Mouse (Mus musculus): ENCODE results near the gene Rev1. TPM values are rescaled to one million over a fixed set of nuclear protein-coding genes. Genes with fewer than 3 reads are reported as not detected.

Rev1 gene
- polyA plus RNA-seq, 1 experiment from 2014 or later = 27.7 TPM

DNA sequence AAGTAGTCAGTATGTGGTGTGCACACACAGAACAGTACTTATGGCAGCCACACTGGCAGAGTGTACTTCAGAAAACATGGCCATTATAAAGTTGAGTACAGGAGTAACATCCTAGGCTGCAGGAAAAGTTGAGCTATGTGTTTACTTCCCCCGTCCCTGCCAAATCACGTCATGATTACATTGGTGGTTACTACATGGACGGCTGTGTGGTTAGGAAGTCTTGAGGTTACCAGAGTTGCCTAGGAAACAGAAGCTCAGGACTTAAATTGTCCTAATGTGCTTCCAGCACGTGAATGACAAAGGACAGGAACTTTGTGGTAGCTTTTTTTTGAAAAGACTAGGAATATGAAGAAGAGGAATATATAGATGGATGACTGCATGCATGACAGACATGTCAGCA lies 80.0 kb downstream of the Rev1 start:
- DNase-seq (ENCODE audit: low spot score) (peak; percentile 14), ATAC-seq (ENCODE audit: low read depth) (peak; percentile 38; the same call in 1 of the 2 replicates)
- Histone ChIP-seq H3K27ac (replicated peaks; ENCODE audit: low read depth, low read length) (no peak overlapping the region), H3K9me3 (ENCODE audit: control insufficient read depth, low read length) (no peaks in the 10 kb centered on the region), H3K4me1 (ENCODE audit: control insufficient read depth, insufficient read depth, low read length) (no peaks in the 10 kb centered on the region), H3K27me3 (replicated peaks; ENCODE audit: control insufficient read depth, insufficient read depth, low read length) (no peaks in the 10 kb centered on the region), H3K4me3 (ENCODE audit: low read depth, low read length) (no peak overlapping the region), H3K9ac (ENCODE audit: low read depth, low read length) (no peak overlapping the region), H3K36me3 (ENCODE audit: control insufficient read depth, insufficient read depth, low read length) (peaks cover 98% of the 10 kb centered on the region), H3K4me2 (ENCODE audit: low read depth, low read length) (no peak overlapping the region)
- 65% methylated on average over 4 of the region's 4 CpGs for WGBS

DNA sequence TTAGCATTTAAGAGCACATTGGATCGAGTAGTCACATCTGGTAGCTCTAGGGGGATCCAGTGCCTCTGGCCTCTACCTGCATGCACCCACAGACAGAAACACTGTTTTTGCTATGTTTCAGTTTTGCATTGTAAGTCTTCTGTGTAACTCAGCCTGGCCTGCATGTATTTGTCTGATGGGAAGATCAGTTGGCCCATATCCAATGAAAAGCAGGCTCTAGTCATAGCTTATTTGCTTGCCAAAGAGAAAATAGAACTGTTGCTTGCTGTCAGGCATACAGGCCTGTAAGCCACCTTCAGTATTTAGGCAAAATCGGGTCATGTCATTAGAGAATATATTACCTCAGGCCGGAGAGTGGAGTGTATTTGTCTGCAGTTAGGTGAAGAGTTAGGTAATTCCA lies 81.5 kb downstream of the Rev1 start:
- no peak for DNase-seq (ENCODE audit: low spot score)
- no peaks in the 10 kb centered on the region for H3K4me1 ChIP-seq (ENCODE audit: control insufficient read depth, insufficient read depth, low read length)
- 94% methylated on average over 3 of the region's 3 CpGs for WGBS
- H3K4me2 ChIP-seq (ENCODE audit: low read depth, low read length) = no peak overlapping the region
- peaks cover 94% of the 10 kb centered on the region for H3K36me3 ChIP-seq (ENCODE audit: control insufficient read depth, insufficient read depth, low read length)
- H3K4me3 ChIP-seq (ENCODE audit: low read depth, low read length) = no peak overlapping the region
- ATAC-seq (ENCODE audit: low read depth) = no peak
- H3K27me3 ChIP-seq (replicated peaks; ENCODE audit: control insufficient read depth, insufficient read depth, low read length) = no peaks in the 10 kb centered on the region
- H3K9ac ChIP-seq (ENCODE audit: low read depth, low read length) = no peak overlapping the region
- H3K9me3 ChIP-seq (ENCODE audit: control insufficient read depth, low read length) = no peaks in the 10 kb centered on the region
- no peak overlapping the region for H3K27ac ChIP-seq (replicated peaks; ENCODE audit: low read depth, low read length)

DNA sequence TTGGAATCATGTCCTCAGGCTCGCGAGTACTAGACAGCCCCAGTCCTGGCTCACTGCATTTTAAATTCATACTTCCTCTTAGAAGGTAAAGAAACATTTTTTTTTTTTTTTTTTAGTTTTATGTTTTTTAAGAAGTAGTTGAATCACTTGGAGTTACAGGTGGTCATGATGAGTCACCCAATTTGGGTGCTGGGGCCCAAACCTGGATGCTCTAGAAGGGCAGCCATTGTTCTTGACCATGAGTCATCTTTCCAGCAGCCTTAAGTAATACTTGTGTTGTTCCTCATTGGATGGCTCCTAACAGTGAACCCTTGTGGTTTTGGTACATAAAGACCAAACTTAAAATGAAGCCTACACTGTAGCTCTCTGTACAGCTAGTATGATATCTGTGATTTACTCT lies 90.7 kb downstream of the Rev1 start:
- no peaks in the 10 kb centered on the region for H3K27me3 ChIP-seq (replicated peaks; ENCODE audit: control insufficient read depth, insufficient read depth, low read length)
- no peak for ATAC-seq (ENCODE audit: low read depth)
- H3K4me1 ChIP-seq (ENCODE audit: control insufficient read depth, insufficient read depth, low read length) = no peaks in the 10 kb centered on the region
- no peaks in the 10 kb centered on the region for H3K9me3 ChIP-seq (ENCODE audit: control insufficient read depth, low read length)
- H3K27ac ChIP-seq (replicated peaks; ENCODE audit: low read depth, low read length) = no peak overlapping the region
- H3K9ac ChIP-seq (ENCODE audit: low read depth, low read length) = no peak overlapping the region
- no peak overlapping the region for H3K4me3 ChIP-seq (ENCODE audit: low read depth, low read length)
- DNase-seq (ENCODE audit: low spot score) = no peak
- no peak overlapping the region for H3K4me2 ChIP-seq (ENCODE audit: low read depth, low read length)
- H3K36me3 ChIP-seq (ENCODE audit: control insufficient read depth, insufficient read depth, low read length) = peaks cover 83% of the 10 kb centered on the region
- 94% methylated on average over 2 of the region's 2 CpGs for WGBS

DNA sequence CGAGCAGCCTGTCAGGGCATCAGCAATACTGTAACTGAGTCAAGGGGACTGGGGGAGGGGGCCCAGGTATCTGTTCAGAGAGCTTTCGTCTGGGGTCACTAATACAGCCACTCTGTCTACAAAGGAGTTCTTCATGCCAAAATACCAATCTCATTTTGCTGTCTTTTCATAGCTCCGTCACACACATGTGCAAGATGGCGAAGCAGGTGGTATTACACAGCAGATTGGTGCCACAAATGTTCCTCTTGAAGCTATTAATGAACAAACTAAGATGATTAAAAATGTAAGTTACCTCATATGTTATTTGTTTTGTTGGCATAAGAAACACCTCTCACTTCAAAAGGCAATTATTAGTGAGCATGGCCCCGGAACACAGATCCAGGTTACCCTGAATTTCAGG lies 92.2 kb downstream of the Rev1 start:
- H3K4me3 ChIP-seq (ENCODE audit: low read depth, low read length) = no peak overlapping the region
- peaks cover 91% of the 10 kb centered on the region for H3K36me3 ChIP-seq (ENCODE audit: control insufficient read depth, insufficient read depth, low read length)
- no peaks in the 10 kb centered on the region for H3K9me3 ChIP-seq (ENCODE audit: control insufficient read depth, low read length)
- H3K4me2 ChIP-seq (ENCODE audit: low read depth, low read length) = no peak overlapping the region
- DNase-seq (ENCODE audit: low spot score) (no peak), ATAC-seq (ENCODE audit: low read depth) (no peak)
- no peak overlapping the region for H3K9ac ChIP-seq (ENCODE audit: low read depth, low read length)
- no peaks in the 10 kb centered on the region for H3K4me1 ChIP-seq (ENCODE audit: control insufficient read depth, insufficient read depth, low read length)
- no peaks in the 10 kb centered on the region for H3K27me3 ChIP-seq (replicated peaks; ENCODE audit: control insufficient read depth, insufficient read depth, low read length)
- no peak overlapping the region for H3K27ac ChIP-seq (replicated peaks; ENCODE audit: low read depth, low read length)
- WGBS = 87% methylated on average over 5 of the region's 5 CpGs

DNA sequence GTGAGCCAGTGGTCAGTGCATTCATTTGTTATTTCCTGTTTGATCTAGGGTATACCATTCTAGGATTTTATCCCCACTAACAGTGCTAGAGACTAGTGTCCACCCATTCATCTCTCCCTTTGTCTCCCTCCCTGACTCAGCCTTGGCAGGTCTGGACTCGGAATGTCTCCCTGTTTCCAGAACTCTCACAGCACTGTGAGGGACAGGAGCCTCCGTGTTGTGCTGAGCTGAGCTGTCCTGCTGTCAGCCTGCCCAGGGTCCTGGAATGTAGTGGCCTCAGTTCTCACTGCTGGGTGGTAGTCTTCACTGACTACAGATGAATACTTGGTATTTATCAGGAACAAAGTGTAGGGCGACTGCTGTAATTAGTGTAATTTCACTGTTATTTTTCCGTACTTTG lies 94.1 kb downstream of the Rev1 start:
- ATAC-seq (ENCODE audit: low read depth) (no peak), DNase-seq (ENCODE audit: low spot score) (no peak)
- no peak overlapping the region for H3K9ac ChIP-seq (ENCODE audit: low read depth, low read length)
- no peak overlapping the region for H3K4me3 ChIP-seq (ENCODE audit: low read depth, low read length)
- H3K27ac ChIP-seq (replicated peaks; ENCODE audit: low read depth, low read length) = no peak overlapping the region
- WGBS = 88% methylated on average over 4 of the region's 4 CpGs
- no peak overlapping the region for H3K4me2 ChIP-seq (ENCODE audit: low read depth, low read length)
- no peaks in the 10 kb centered on the region for H3K27me3 ChIP-seq (replicated peaks; ENCODE audit: control insufficient read depth, insufficient read depth, low read length)
- H3K4me1 ChIP-seq (ENCODE audit: control insufficient read depth, insufficient read depth, low read length) = no peaks in the 10 kb centered on the region
- H3K9me3 ChIP-seq (ENCODE audit: control insufficient read depth, low read length) = no peaks in the 10 kb centered on the region
- H3K36me3 ChIP-seq (ENCODE audit: control insufficient read depth, insufficient read depth, low read length) = peaks cover 82% of the 10 kb centered on the region

DNA sequence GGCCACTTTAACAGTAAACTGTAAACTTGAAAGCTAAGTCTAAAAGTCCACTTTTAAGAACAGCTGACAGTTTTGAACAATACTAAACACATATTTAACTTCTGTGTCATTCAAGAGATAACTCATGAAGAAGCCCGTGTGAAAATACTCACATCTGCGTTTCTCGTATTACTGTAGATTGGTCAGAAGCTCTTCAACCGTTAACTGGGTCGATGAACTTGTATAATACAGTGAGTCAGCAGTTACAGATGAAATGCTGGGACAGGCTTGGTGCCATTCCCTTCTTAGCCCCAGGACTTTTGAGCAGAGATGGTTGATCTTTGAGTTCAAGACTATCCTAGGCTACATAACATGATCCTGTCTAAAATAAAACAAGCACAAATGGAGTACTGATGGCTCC lies 98.2 kb downstream of the Rev1 start:
- H3K9ac ChIP-seq (ENCODE audit: low read depth, low read length) = no peak overlapping the region
- WGBS = 96% methylated on average over 5 of the region's 5 CpGs
- H3K4me2 ChIP-seq (ENCODE audit: low read depth, low read length) = no peak overlapping the region
- peaks cover 51% of the 10 kb centered on the region for H3K36me3 ChIP-seq (ENCODE audit: control insufficient read depth, insufficient read depth, low read length)
- H3K4me1 ChIP-seq (ENCODE audit: control insufficient read depth, insufficient read depth, low read length) = no peaks in the 10 kb centered on the region
- H3K27ac ChIP-seq (replicated peaks; ENCODE audit: low read depth, low read length) = no peak overlapping the region
- ATAC-seq (ENCODE audit: low read depth) (no peak), DNase-seq (ENCODE audit: low spot score) (no peak)
- no peaks in the 10 kb centered on the region for H3K27me3 ChIP-seq (replicated peaks; ENCODE audit: control insufficient read depth, insufficient read depth, low read length)
- H3K9me3 ChIP-seq (ENCODE audit: control insufficient read depth, low read length) = no peaks in the 10 kb centered on the region
- H3K4me3 ChIP-seq (ENCODE audit: low read depth, low read length) = no peak overlapping the region

DNA sequence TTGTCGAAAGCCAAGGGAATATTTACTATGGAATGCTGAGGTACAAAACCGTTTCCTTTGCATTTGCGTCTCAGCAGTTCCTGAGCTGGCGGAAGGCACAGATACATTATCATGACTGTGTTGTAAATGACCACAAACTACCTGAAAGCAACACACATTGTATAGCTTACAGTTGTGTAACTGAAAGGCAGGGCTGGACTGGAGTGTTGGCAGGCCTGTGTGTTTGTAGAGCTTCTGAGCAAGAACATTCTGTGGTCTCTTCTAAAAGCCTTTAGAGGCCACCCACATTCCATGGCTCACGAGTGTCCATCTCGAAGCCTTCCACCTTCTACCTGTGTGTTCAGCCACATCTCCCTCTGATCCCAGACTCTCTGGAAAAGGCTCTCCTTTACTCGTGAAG lies 102.3 kb downstream of the Rev1 start:
- H3K36me3 ChIP-seq (ENCODE audit: control insufficient read depth, insufficient read depth, low read length) = peaks cover 44% of the 10 kb centered on the region

DNA sequence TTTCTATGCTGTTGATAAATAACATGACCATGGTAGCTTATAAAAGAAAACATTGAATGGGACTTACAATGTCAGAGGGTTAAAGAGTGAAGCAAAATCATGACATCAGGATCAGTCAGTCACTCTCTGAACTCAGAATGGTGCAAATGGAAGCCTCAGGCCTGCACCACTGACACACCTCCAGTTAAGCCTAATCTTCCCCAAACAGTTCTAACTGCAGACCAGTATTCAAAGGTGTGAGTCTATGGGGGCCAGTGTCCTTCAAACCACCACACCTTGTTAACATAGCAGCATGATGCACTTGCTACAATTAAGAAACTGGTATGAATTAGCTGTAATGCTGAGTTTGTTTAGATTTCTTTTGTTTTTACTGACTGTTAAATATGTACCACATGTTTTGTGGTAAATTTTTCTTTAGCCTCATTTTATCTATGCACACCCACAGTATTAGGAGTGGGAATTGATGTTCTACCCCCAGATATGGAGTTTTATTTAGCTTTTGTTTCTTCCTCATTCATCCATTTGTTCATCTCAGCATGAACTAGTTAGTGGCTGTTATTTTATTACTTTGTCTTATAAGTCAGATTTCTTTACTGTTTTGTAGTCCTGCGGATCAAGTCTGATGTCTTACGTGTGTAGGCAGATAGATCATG lies 114.9 kb downstream of the Rev1 start:
- H3K36me3 ChIP-seq (ENCODE audit: control insufficient read depth, insufficient read depth, low read length) = peaks cover 20% of the 10 kb centered on the region
- H3K4me3 ChIP-seq (ENCODE audit: low read depth, low read length) = no peak overlapping the region
- DNase-seq (ENCODE audit: low spot score) = no peak
- no peak for ATAC-seq (ENCODE audit: low read depth)
- no peak overlapping the region for H3K9ac ChIP-seq (ENCODE audit: low read depth, low read length)
- WGBS = 90% methylated on average over 2 of the region's 2 CpGs
- no peak overlapping the region for H3K27ac ChIP-seq (replicated peaks; ENCODE audit: low read depth, low read length)
- H3K4me2 ChIP-seq (ENCODE audit: low read depth, low read length) = no peak overlapping the region
- H3K9me3 ChIP-seq (ENCODE audit: control insufficient read depth, low read length) = no peaks in the 10 kb centered on the region
- no peaks in the 10 kb centered on the region for H3K27me3 ChIP-seq (replicated peaks; ENCODE audit: control insufficient read depth, insufficient read depth, low read length)
- H3K4me1 ChIP-seq (ENCODE audit: control insufficient read depth, insufficient read depth, low read length) = no peaks in the 10 kb centered on the region

More for the DNA sequence above, 102.3 kb downstream of the Rev1 start:
- H3K4me2 ChIP-seq (ENCODE audit: low read depth, low read length) = no peak overlapping the region
- H3K9ac ChIP-seq (ENCODE audit: low read depth, low read length) = no peak overlapping the region
- no peaks in the 10 kb centered on the region for H3K9me3 ChIP-seq (ENCODE audit: control insufficient read depth, low read length)
- no peak overlapping the region for H3K27ac ChIP-seq (replicated peaks; ENCODE audit: low read depth, low read length)
- ATAC-seq (ENCODE audit: low read depth) = no peak
- no peaks in the 10 kb centered on the region for H3K4me1 ChIP-seq (ENCODE audit: control insufficient read depth, insufficient read depth, low read length)
- DNase-seq (ENCODE audit: low spot score) = no peak
- WGBS = 95% methylated on average over 7 of the region's 7 CpGs
- no peaks in the 10 kb centered on the region for H3K27me3 ChIP-seq (replicated peaks; ENCODE audit: control insufficient read depth, insufficient read depth, low read length)
- H3K4me3 ChIP-seq (ENCODE audit: low read depth, low read length) = no peak overlapping the region

DNA sequence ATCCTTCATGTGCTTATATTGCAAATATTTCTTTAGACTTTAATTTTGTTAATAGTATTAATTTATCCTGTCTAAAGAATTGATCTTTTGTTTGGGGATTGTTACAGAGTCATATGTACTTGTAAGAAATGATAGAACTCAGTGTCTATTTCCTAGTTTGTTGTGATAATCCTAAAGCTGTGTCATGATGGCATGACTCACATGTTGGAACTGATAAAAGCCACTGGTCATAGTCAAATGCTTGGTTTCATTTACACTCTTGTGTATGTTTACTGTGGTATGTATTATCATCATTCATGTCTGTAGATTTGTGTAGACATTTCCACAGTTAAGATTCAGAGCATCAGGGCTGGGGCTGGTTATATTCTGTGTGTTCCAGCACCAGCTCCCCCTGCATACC lies 117.1 kb downstream of the Rev1 start:
- H3K27ac ChIP-seq (replicated peaks; ENCODE audit: low read depth, low read length) = no peak overlapping the region
- H3K36me3 ChIP-seq (ENCODE audit: control insufficient read depth, insufficient read depth, low read length) = no peaks in the 10 kb centered on the region
- DNase-seq (ENCODE audit: low spot score) (no peak), ATAC-seq (ENCODE audit: low read depth) (no peak)
- no peaks in the 10 kb centered on the region for H3K4me1 ChIP-seq (ENCODE audit: control insufficient read depth, insufficient read depth, low read length)
- H3K27me3 ChIP-seq (replicated peaks; ENCODE audit: control insufficient read depth, insufficient read depth, low read length) = no peaks in the 10 kb centered on the region
- no peak overlapping the region for H3K4me3 ChIP-seq (ENCODE audit: low read depth, low read length)
- no peak overlapping the region for H3K4me2 ChIP-seq (ENCODE audit: low read depth, low read length)
- H3K9me3 ChIP-seq (ENCODE audit: control insufficient read depth, low read length) = no peaks in the 10 kb centered on the region
- no peak overlapping the region for H3K9ac ChIP-seq (ENCODE audit: low read depth, low read length)

All from embryonic facial prominence, embryonic 14.5 days (tissue).